Mouse (Mus musculus) thymus, adult 2 months (tissue): ENCODE results near the gene Ngfr.

Experiments used
- CTCF ChIP-seq: fragments of 200-500 bp; IDR thresholded peaks from 2 replicates; pipeline ENCODE4 v1.5.1; 2012; ENCODE audit warnings: mild to moderate bottlenecking, control low read depth, low read length, moderate library complexity, borderline replicate concordance; ENCODE audit not compliant: control insufficient read depth, poor library complexity, insufficient read depth; ENCODE audit errors: extremely low read depth
- POLR2A ChIP-seq: fragments of 200-500 bp; IDR thresholded peaks from 2 replicates; pipeline ENCODE4 v1.6.1; 2012; ENCODE audit warnings: mild to moderate bottlenecking, low read length, control low read depth, moderate library complexity; ENCODE audit not compliant: control insufficient read depth, poor library complexity, insufficient read depth; ENCODE audit errors: extremely low read depth

DNA sequence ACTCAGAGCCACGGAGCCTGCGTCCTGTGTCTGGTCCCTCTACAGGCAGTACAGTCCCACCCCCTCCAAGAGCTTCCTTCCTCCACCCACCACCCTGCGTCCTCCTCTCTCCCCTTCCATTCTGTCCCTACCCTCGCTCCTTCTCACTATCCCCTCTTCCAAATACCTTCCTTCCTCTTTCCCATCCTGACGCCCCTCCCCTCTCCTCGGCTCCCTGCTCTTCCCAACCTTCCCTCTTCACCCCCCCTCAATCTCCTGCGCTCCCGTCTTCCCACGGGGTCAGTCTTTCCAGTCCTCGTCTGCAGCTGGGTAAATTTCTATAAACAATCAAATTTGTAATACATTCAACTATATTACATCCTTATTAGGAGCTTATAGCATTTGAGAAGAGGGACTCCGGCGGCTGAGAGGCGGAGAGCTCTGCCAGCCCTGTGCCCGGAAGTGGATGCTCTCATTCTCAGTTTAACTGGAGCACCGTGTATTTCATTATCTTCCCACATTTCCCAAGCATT, 22.9 kb upstream of the Ngfr start:
- no peak for TF ChIP-seq POLR2A
- no peak for TF ChIP-seq CTCF
